Mouse (Mus musculus) regulatory T cell (primary cell): ENCODE results near the gene Ipo5.

ENCODE experiments used
- in situ Hi-C: fragments of 300-600 bp; cut with MboI, MseI; formaldehyde crosslinking; loops from one replicate; pipeline ENCODE4 v1.15.1; 2025; ENCODE audit warnings: high pct_unique_total_duplicates

Gene Ipo5

GRCm38 (mm10) chr14:120921805-120922204 lies 10.8 kb downstream of the Ipo5 start:
- in situ Hi-C loops, result no loop called here

GRCm38 (mm10) chr14:120924044-120924443 lies 13.0 kb downstream of the Ipo5 start:
- in situ Hi-C loops, result no loop called here

- in situ Hi-C loops, result no loop called here
Observed at GRCm38 (mm10) chr14:120925731-120926585, 14.9 kb downstream of the Ipo5 start.

- in situ Hi-C loops, result loop anchor here (5.0 kb wide), 1 partner anchor 71 kb away; no protein-coding TSS in a partner anchor
Observed at GRCm38 (mm10) chr14:120931236-120931635, 20.2 kb downstream of the Ipo5 start.

GRCm38 (mm10) chr14:120933624-120934023 lies 22.6 kb downstream of the Ipo5 start:
- in situ Hi-C loops, result loop anchor here (5.0 kb wide), 1 partner anchor 69 kb away; no protein-coding TSS in a partner anchor

GRCm38 (mm10) chr14:120937102-120937501 lies 26.1 kb downstream of the Ipo5 start:
- in situ Hi-C loops, result no loop called here

GRCm38 (mm10) chr14:120942803-120943202 lies 31.8 kb downstream of the Ipo5 start:
- in situ Hi-C loops, result loop anchor here (10.0 kb wide), 1 partner anchor 1212 kb away; no protein-coding TSS in a partner anchor

GRCm38 (mm10) chr14:120945146-120945545 lies 34.1 kb downstream of the Ipo5 start:
- in situ Hi-C loops, result loop anchor here (10.0 kb wide), 1 partner anchor 1210 kb away; no protein-coding TSS in a partner anchor

GRCm38 (mm10) chr14:120947104-120947503 lies 36.1 kb downstream of the Ipo5 start:
- in situ Hi-C loops, result loop anchor here (10.0 kb wide), 1 partner anchor 1208 kb away; no protein-coding TSS in a partner anchor

GRCm38 (mm10) chr14:120949002-120949401 lies 38.0 kb downstream of the Ipo5 start:
- in situ Hi-C loops, result loop anchor here (10.0 kb wide), 1 partner anchor 1206 kb away; no protein-coding TSS in a partner anchor

GRCm38 (mm10) chr14:120950068-120950467 lies 39.0 kb downstream of the Ipo5 start:
- in situ Hi-C loops, result no loop called here

- in situ Hi-C loops, result no loop called here
Observed at GRCm38 (mm10) chr14:120952434-120952833, 41.4 kb downstream of the Ipo5 start.

GRCm38 (mm10) chr14:120960551-120960950 lies 49.5 kb downstream of the Ipo5 start:
- in situ Hi-C loops, result no loop called here

GRCm38 (mm10) chr14:120960991-120961390 lies 50.0 kb downstream of the Ipo5 start:
- in situ Hi-C loops, result no loop called here

- in situ Hi-C loops, result no loop called here
Observed at GRCm38 (mm10) chr14:120967072-120967471, 56.0 kb downstream of the Ipo5 start.

GRCm38 (mm10) chr14:120968723-120969122 lies 57.7 kb downstream of the Ipo5 start:
- in situ Hi-C loops, result no loop called here

- in situ Hi-C loops, result loop anchor here (5.0 kb wide), 1 partner anchor 63 kb away; no protein-coding TSS in a partner anchor
Observed at GRCm38 (mm10) chr14:120969673-120970072, 58.6 kb downstream of the Ipo5 start.

- in situ Hi-C loops, result loop anchor here (5.0 kb wide), 1 partner anchor 62 kb away; no protein-coding TSS in a partner anchor
Observed at GRCm38 (mm10) chr14:120970637-120971036, 59.6 kb downstream of the Ipo5 start.

GRCm38 (mm10) chr14:120971313-120971712 lies 60.3 kb downstream of the Ipo5 start:
- in situ Hi-C loops, result loop anchor here (5.0 kb wide), 1 partner anchor 61 kb away; no protein-coding TSS in a partner anchor

- in situ Hi-C loops, result no loop called here
Observed at GRCm38 (mm10) chr14:120979559-120979958, 68.5 kb downstream of the Ipo5 start.

- in situ Hi-C loops, result no loop called here
Observed at GRCm38 (mm10) chr14:120989126-120989525, 78.1 kb downstream of the Ipo5 start.
